ENCODE assay signal across 10 mouse cellular contexts in genomic region chr7:35042759-35043217, GRCm38 (mm10). TPM values are rescaled to one million over a fixed set of nuclear protein-coding genes. Genes with fewer than 3 reads are reported as not detected.
DNase-seq lines count a peak whose midpoint lies in the region; ATAC-seq lines count a peak whose summit lies in the region.
"Had no signal": no experiment of that assay in that cellular context is flagged by ENCODE, and none has a peak within 500 bp of the region (broad histone marks: within the 10 kb centered on the region; RNA-seq: fewer than 3 reads in every experiment).

No protein-coding gene starts in this region.

- H3K4me3 ChIP-seq in heart, embryonic 15.5 days: no peak overlapping the region
- H3K4me3 ChIP-seq in heart, embryonic 11.5 days (ENCODE audit: low read depth, low read length): no peak overlapping the region
- no peak overlapping the region for H3K4me3 ChIP-seq in embryonic facial prominence, embryonic 12.5 days
- no peak overlapping the region for H3K4me3 ChIP-seq in limb, embryonic 13.5 days
- no peak overlapping the region for H3K4me3 ChIP-seq in forebrain, embryonic 11.5 days (ENCODE audit: low read depth, low read length)

- H3K27ac ChIP-seq in heart, embryonic 15.5 days: no peak overlapping the region
- no peak overlapping the region for H3K27ac ChIP-seq in heart, embryonic 11.5 days (ENCODE audit: low read depth, low read length)
- peak overlapping the region; percentile 46 for H3K27ac ChIP-seq in embryonic facial prominence, embryonic 12.5 days
- H3K27ac ChIP-seq in limb, embryonic 13.5 days: no peak overlapping the region
- H3K27ac ChIP-seq in forebrain, embryonic 11.5 days (ENCODE audit: low read depth, low read length): no peak overlapping the region

- peak; percentile 76 for DNase-seq in NIH3T3 (ENCODE audit: low read depth)
- DNase-seq in forebrain, embryonic 11.5 days (ENCODE audit: low spot score): no peak
- DNase-seq in frontal cortex, postnatal 10 days (ENCODE audit: low spot score in 2 of 2): no peak
- no peak for DNase-seq in c-Kit-positive CD71-positive TER-119-positive erythroid progenitor cells, embryonic 14.5 days (ENCODE audit: low spot score)
- DNase-seq: lung, embryonic 14.5 days; right cerebral cortex, postnatal 25 days had no signal

- ATAC-seq in heart, embryonic 15.5 days (replicated peaks; ENCODE audit: insufficient number of reproducible peaks, insufficient read depth, low FRiP score, low read depth): peak; percentile 15; the same call in 1 of the 2 replicates
- no peak for ATAC-seq in heart, embryonic 11.5 days (replicated peaks; ENCODE audit: insufficient number of reproducible peaks, low FRiP score, low TSS enrichment)
- 0 out of 2 replicates have a peak, but pooled peaks have one; percentile 24 for ATAC-seq in embryonic facial prominence, embryonic 12.5 days (ENCODE audit: insufficient number of reproducible peaks, insufficient read depth, low FRiP score, low TSS enrichment)
- ATAC-seq in limb, embryonic 13.5 days (ENCODE audit: low FRiP score, low read depth): peak; percentile 58
- no peak for ATAC-seq in forebrain, embryonic 11.5 days (replicated peaks; ENCODE audit: low FRiP score)

- H3K9ac ChIP-seq in heart, embryonic 15.5 days: no peak overlapping the region
- no peak overlapping the region for H3K9ac ChIP-seq in heart, embryonic 11.5 days (ENCODE audit: low read depth, low read length)
- H3K9ac ChIP-seq in embryonic facial prominence, embryonic 12.5 days: no peak overlapping the region
- peak overlapping the region; percentile 39; the same call in 1 of the 2 replicates for H3K9ac ChIP-seq in limb, embryonic 13.5 days
- H3K9ac ChIP-seq in forebrain, embryonic 11.5 days (ENCODE audit: low read length): no peak overlapping the region
- H3K9ac ChIP-seq: lung, embryonic 14.5 days had no signal

- no peak overlapping the region for H3K4me2 ChIP-seq in heart, embryonic 15.5 days
- no peak overlapping the region for H3K4me2 ChIP-seq in heart, embryonic 11.5 days
- no peak overlapping the region for H3K4me2 ChIP-seq in embryonic facial prominence, embryonic 12.5 days (replicated peaks)
- H3K4me2 ChIP-seq in limb, embryonic 13.5 days (replicated peaks): no peak overlapping the region
- H3K4me2 ChIP-seq in forebrain, embryonic 11.5 days (ENCODE audit: low read depth, low read length, severe bottlenecking): no peak overlapping the region
- H3K4me2 ChIP-seq: lung, embryonic 14.5 days had no signal

- H3K4me1 ChIP-seq in heart, embryonic 15.5 days (replicated peaks): no peaks in the 10 kb centered on the region
- no peaks in the 10 kb centered on the region for H3K4me1 ChIP-seq in heart, embryonic 11.5 days (ENCODE audit: control insufficient read depth, insufficient read depth, low read length)
- H3K4me1 ChIP-seq in embryonic facial prominence, embryonic 12.5 days: peaks cover 14% of the 10 kb centered on the region
- H3K4me1 ChIP-seq in limb, embryonic 13.5 days: peaks cover 12% of the 10 kb centered on the region
- no peaks in the 10 kb centered on the region for H3K4me1 ChIP-seq in forebrain, embryonic 11.5 days (replicated peaks; ENCODE audit: control insufficient read depth, insufficient read depth, low read length)

- WGBS in heart, embryonic 15.5 days: 88% methylated on average over 5 of the region's 5 CpGs
- 82% methylated on average over 5 of the region's 5 CpGs for WGBS in heart, embryonic 11.5 days (ENCODE audit: insufficient replicate concordance)
- WGBS in embryonic facial prominence, embryonic 12.5 days: 33% methylated on average over 5 of the region's 5 CpGs
- 29% methylated on average over 5 of the region's 5 CpGs for WGBS in limb, embryonic 13.5 days
- 82% methylated on average over 5 of the region's 5 CpGs for WGBS in forebrain, embryonic 11.5 days

- no peaks in the 10 kb centered on the region for H3K27me3 ChIP-seq in heart, embryonic 15.5 days
- no peaks in the 10 kb centered on the region for H3K27me3 ChIP-seq in heart, embryonic 11.5 days (ENCODE audit: control insufficient read depth, insufficient read depth, low read length)
- H3K27me3 ChIP-seq in embryonic facial prominence, embryonic 12.5 days: no peaks in the 10 kb centered on the region
- no peaks in the 10 kb centered on the region for H3K27me3 ChIP-seq in limb, embryonic 13.5 days
- H3K27me3 ChIP-seq in forebrain, embryonic 11.5 days (ENCODE audit: control insufficient read depth, insufficient read depth, low read length): no peaks in the 10 kb centered on the region

- H3K36me3 ChIP-seq in heart, embryonic 15.5 days: peaks cover 26% of the 10 kb centered on the region
- H3K36me3 ChIP-seq in heart, embryonic 11.5 days (ENCODE audit: control insufficient read depth, insufficient read depth, low read length): peaks cover 22% of the 10 kb centered on the region
- peaks cover 55% of the 10 kb centered on the region for H3K36me3 ChIP-seq in embryonic facial prominence, embryonic 12.5 days
- H3K36me3 ChIP-seq in limb, embryonic 13.5 days: peaks cover 81% of the 10 kb centered on the region
- H3K36me3 ChIP-seq in forebrain, embryonic 11.5 days (ENCODE audit: control insufficient read depth, insufficient read depth, low read length): peaks cover 6% of the 10 kb centered on the region; the same call in 1 of the 2 replicates

- H3K9me3 ChIP-seq in heart, embryonic 15.5 days (replicated peaks): no peaks in the 10 kb centered on the region
- no peaks in the 10 kb centered on the region for H3K9me3 ChIP-seq in heart, embryonic 11.5 days (replicated peaks; ENCODE audit: control insufficient read depth, low read length)
- H3K9me3 ChIP-seq in embryonic facial prominence, embryonic 12.5 days: no peaks in the 10 kb centered on the region
- no peaks in the 10 kb centered on the region for H3K9me3 ChIP-seq in limb, embryonic 13.5 days
- H3K9me3 ChIP-seq in forebrain, embryonic 11.5 days (ENCODE audit: control insufficient read depth, low read length): no peaks in the 10 kb centered on the region

RNA-seq across cellular contexts. Expression of gene Cebpg, which starts 13.6 kb away (rescaled TPM):
- polyA plus RNA-seq in heart, embryonic 15.5 days (2015; fragmentation: Nextera tagmentation; extraction: Ambion mirVana): 18.0 and 22.1 TPM in 2 replicates
- polyA plus RNA-seq in heart, embryonic 11.5 days (2014; fragmentation: Nextera tagmentation; extraction: Ambion mirVana): 13.9 and 16.1 TPM in 2 replicates
- 49.9 and 55.8 TPM in 2 replicates for polyA plus RNA-seq in embryonic facial prominence, embryonic 12.5 days (2016; fragmentation: Nextera tagmentation; extraction: Ambion mirVana)
- polyA plus RNA-seq in limb, embryonic 13.5 days (2015; fragmentation: Nextera tagmentation; extraction: Ambion mirVana): 42.5 and 45.6 TPM in 2 replicates
- polyA plus RNA-seq in forebrain, embryonic 11.5 days (2014; fragmentation: Nextera tagmentation; extraction: Ambion mirVana): 47.5 and 53.9 TPM in 2 replicates

Comparison
In these comparisons a context has a peak if more than half of its experiments do, and no peak if none do; other contexts are left out.
1. ATAC-seq: peak in heart, embryonic 15.5 days (single experiment), embryonic facial prominence, embryonic 12.5 days (single experiment) and limb, embryonic 13.5 days (single experiment); none in heart, embryonic 11.5 days (single experiment) and forebrain, embryonic 11.5 days (single experiment).